Mouse (Mus musculus): ENCODE measurements around the gene Fbxo30. TPM values are rescaled to one million over a fixed set of nuclear protein-coding genes. Genes with fewer than 3 reads are reported as not detected.

The Fbxo30 gene
- polyA plus RNA-seq (2017; shearing (Covaris generic)): 3.3 TPM

DNA sequence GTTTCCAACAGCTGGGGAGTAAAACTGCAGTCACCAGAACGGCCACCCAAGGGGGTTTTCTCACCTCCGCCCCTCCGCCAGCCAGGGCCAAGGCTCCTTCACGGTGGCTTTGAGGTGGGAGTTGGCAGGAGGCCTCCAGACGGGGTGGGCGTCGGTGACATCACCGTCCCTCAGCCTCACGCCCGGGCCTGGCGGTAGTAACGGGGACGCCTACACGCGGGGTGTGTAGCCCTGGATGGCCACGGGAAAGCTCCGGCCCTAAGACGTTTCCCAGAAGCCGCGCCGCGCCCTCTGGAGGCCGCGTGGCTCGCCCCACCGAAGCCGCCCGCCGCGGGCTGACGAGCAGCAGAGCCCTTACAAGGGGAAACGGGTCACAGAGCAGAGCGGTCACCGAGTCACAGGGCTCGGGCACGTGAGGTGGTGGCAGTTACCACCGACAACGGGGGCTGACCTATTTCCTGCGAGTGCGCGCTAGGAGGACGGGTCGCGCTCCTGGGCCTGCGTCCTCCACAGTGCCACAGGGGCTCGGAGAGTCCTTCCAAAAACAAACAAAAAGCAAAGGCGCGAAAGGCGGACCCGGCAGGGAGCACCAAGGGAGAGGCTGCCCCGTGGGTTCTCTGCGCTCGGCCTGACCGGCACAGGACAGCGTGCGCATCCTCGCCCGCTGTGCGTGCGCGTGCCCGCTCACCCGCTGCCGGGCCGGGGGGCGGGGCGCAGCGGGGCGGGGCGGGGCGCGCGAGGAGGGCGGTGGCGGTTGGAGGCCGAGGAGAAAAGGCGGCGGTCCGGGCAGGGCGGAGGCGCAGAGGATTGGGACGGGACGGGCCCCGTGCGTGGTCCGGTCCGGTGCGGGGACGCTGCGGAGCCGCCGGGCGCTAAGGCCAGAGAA lies at the start of gene Fbxo30:
Fbxo30 (plus strand) TSS at position 753 of the 886 bp plus-strand sequence.

GRCm38 (mm10) chr10:11343205-11344141 lies 62.3 kb downstream of the Fbxo30 start, which contains the start of gene Epm2a:
Epm2a (plus strand) TSS chr10:11343404.

Other genes with a start within 250 kb of the Fbxo30 start
- not detected for gene Grm1, start 199.0 kb upstream of the Fbxo30 start, polyA plus RNA-seq (2017; shearing (Covaris generic))
- gene Shprh, start 131.9 kb upstream of the Fbxo30 start, polyA plus RNA-seq (2017; shearing (Covaris generic)): 72.4 TPM
- not detected for gene Epm2a, start 62.1 kb downstream of the Fbxo30 start, polyA plus RNA-seq (2017; shearing (Covaris generic))

All from inflammation-experienced regulatory T-cells, adult 16 weeks (primary cell).